Mouse (Mus musculus) urinary bladder, adult 18-20 months (tissue): ENCODE measurements around the gene Usp1.
"Not testable (repeated sequence)": the region's sequence is repeated elsewhere in the genome, so short reads cannot be mapped to it uniquely, and the experiment has no call there.

ENCODE experiments used
- DNase-seq, 2 experiments: peaks; one replicate each; pipeline ENCODE4 v3.0.0; 2022; ENCODE audit warnings: low spot score in 2 of 2, mixed read lengths in 2 of 2

Gene Usp1

DNA sequence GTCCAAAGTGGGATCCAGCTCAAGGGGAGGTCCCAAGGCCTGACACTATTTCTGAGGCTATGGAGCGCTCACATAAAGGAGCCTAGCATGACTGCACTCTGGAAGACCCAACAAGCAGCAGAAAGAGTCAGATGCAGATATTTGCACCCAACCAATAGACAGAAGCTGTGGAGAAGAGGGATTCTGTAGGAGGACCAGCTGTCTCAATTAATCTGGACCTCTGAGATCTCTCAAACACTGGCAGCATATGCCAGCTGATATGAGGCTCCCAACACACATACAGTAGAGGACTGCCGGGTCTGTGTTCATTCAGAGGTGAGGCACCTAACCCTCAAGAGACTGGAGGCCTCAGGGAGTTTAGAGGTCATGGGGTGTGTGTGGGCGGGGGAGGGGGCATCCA lies 56.4 kb downstream of the Usp1 start:
- not testable (repeated sequence) for DNase-seq

DNA sequence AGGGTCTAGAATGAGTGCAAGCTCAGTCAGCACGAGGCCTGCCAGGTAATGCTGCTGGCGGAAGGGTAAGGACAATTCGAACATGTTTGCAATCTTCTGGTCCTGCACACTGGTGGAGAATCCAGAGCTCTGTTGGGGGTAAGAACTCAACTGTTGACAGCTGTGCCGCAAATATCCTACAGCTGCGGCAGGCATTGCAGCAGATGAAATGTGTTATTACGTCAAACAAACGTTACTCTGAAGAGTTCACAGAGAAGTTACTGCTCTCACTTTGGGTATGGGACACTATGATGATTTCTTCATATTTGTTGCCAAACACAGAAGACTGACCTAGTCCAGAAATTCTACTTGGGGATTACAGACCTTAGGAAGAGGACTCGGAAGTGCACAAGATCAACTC lies 61.1 kb downstream of the Usp1 start:
- no peak for DNase-seq
